Mouse (Mus musculus): ENCODE measurements around the gene Rassf6.

DNA sequence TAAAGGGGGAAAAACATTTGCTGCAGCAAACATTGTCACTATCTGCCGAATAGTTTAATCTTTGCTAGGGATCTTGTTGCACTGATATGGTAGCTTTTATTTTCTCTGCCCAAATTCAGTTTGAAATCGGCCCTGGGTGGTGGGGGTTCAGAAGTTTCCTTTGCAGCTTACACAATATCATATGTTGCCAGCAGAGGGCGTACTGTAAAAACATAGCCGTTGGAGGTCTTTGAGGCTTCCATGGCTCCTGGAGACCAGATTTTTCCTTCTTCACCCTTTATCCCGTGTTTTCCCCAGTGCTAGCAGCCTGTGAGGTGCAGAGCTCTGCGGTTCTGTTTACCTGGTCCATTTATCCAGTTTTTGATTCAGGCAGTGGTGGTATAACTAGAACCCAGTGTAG is 39.0 kb downstream of the Rassf6 start:
- TF ChIP-seq CTCF (IDR thresholded peaks at IDR 0.05; ENCODE audit: insufficient read depth, low read depth, low read length) (no peak), POLR2A (IDR thresholded peaks at IDR 0.05; ENCODE audit: insufficient read depth, low read depth, low read length) (no peak)

All from olfactory bulb, adult 2 months (tissue).